Mouse (Mus musculus) layer of hippocampus, adult 2 months (tissue): Measurements from ENCODE around the gene Msl1. TPM values are rescaled to one million over a fixed set of nuclear protein-coding genes. Genes with fewer than 3 reads are reported as not detected.

ENCODE experiments used
- DNase-seq, 2 experiments: peaks; one replicate each; pipeline ENCODE4 v3.0.0; 2022; ENCODE audit warnings: low spot score in 2 of 2
- H3K27ac ChIP-seq: fragments of 200-600 bp; 2 replicates; pipeline ENCODE4 v1.8.1; 2022
- H3K4me3 ChIP-seq: fragments of 200-600 bp; 2 replicates; pipeline ENCODE4 v1.8.1; 2022; ENCODE audit warnings: mild to moderate bottlenecking
- CTCF ChIP-seq: fragments of 200-600 bp; conservative IDR thresholded peaks from 2 replicates; pipeline ENCODE4 v1.8.1; 2022; ENCODE audit warnings: antibody characterized with exemption, mild to moderate bottlenecking, moderate library complexity
- total RNA-seq, 2 experiments: library from RNA; stranded (reverse); gene quantifications; 2 replicates each; pipeline ENCODE4 v1.2.3; 2021

Gene Msl1
- total RNA-seq, 2 experiments from 2014 or later, result 168 to 178 TPM

DNA sequence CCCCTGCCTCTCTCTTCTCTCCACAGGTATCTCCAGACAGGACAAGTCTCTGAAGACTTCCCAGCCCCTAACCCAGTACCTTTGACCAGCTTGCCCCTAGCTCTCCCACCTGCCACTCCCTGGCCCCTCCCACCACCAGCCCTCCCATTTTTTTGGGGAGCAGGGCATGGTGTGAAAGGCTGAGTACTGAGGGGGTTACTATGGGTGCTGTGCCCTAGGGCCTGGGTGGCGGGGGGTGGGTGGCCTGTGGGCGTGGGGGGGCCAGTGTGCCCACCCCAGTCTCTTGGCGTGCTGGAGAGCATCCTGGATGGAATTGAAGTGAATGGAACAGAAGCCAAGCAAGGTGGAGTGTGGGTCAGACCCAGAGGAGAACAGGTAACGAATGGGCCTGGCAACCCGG is 42.1 kb upstream of the Msl1 start:
- TF ChIP-seq CTCF, result no peak
- peak overlapping the region; percentile 97 for H3K27ac ChIP-seq
- no peak overlapping the region for H3K4me3 ChIP-seq
- no peak for DNase-seq

- Histone ChIP-seq H3K27ac (peak overlapping the region; percentile 97), H3K4me3 (peak overlapping the region; percentile 29; the same call in 1 of the 2 replicates)
- peak in 1 of 2 experiments; percentile 30 for DNase-seq
- TF ChIP-seq CTCF, result no peak
These were observed 41.1 kb upstream of the Msl1 start for GRCm38 (mm10) chr11:98754151-98754620.

DNA sequence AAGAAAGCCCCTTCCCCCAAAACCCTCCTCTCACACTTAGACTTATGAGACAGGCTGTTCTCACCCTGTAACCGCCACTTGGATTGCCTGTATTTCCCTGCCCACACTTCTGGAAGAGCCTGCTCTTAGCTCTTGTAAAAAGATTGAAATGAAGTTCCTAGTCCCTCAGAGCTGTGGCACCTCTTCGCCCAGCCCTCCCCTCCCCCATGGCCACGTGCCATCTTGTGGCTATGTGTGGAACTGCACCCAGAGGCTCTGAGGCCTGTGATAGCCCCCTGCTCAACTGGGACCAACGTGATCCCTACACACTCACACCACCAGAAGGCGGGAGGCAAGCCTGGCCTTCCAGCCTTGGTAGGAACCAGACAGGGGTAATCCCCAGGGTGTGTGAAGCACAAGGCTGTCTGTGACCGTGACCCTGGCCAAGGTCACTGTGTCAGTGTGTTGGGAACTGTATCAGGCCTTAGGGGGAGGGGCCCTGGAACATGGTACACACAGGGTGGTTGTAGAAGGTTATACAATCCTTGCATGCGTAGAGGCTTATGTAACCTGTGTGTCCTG is 40.6 kb upstream of the Msl1 start:
- peak overlapping the region; percentile 29; the same call in 1 of the 2 replicates for H3K4me3 ChIP-seq
- H3K27ac ChIP-seq, result peak overlapping the region; percentile 97
- TF ChIP-seq CTCF, result peak; percentile 94
- DNase-seq, result peak in 1 of 2 experiments; percentile 79

- H3K27ac ChIP-seq, result peak overlapping the region; percentile 97; the same call in 1 of the 2 replicates
- H3K4me3 ChIP-seq, result no peak overlapping the region
- peak in 1 of 2 experiments; percentile 9 for DNase-seq
- TF ChIP-seq CTCF, result no peak
These were observed 39.5 kb upstream of the Msl1 start for GRCm38 (mm10) chr11:98755726-98756380.

- TF ChIP-seq CTCF, result no peak
- DNase-seq, result no peak
- no peak overlapping the region for H3K4me3 ChIP-seq
- H3K27ac ChIP-seq, result 0 out of 2 replicates have a peak overlapping the region, but pooled peaks have one; percentile 40
These were observed 38.6 kb upstream of the Msl1 start for GRCm38 (mm10) chr11:98756711-98757110.

DNA sequence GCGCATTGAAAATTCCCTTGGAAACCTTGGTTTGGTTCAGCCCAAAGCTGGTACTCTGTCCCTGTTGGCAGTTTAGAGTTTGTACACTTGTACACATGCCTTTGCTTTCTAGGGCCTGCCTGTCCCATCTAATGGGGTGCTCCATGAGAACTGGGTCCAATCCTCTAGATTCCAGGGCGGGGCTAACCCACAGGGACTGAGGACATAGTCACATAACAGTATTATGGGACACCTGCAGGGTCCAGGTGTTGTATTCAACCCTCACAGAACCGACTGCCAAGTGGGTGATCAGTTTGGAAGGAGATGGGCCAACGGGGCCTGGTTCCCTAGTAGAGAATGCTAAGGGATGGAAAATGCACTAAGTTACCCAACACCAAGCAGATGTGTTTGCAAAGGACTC is 33.4 kb upstream of the Msl1 start:
- TF ChIP-seq CTCF, result no peak
- Histone ChIP-seq H3K27ac (peak overlapping the region; percentile 55), H3K4me3 (no peak overlapping the region)
- no peak for DNase-seq

DNA sequence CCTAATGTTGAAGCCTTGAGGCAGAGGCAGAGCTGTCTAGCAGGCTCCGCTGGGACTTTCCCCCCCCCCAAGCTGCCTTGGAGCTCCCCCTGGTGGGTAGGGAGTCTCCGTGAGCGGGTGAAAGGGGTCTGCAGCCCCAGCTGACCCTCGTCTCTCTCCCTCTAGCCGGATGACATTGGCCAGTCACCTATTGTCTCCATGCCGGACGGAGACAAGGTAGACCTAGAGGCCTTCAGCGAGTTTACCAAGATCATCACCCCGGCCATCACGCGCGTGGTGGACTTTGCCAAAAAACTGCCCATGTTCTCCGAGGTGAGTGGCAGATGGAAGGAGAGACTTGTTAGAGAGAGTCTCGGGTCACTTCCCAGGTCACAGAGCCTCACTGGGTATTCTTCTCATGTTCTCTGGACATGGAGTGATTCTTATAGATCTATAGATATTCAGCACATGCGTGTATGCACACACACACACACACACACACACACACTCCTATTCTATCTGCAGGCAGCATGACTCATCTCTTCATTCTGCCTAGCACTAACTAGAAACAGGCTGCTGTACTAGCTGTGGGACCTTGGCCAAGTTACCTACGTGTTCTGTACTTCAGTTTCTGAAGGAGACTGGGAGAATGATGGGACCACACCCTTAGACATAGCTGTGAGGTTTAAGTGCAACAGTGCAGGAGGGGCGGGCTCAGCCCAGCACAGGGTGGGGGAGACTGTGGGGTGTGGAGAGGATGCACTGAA is 32.4 kb upstream of the Msl1 start:
- Histone ChIP-seq H3K27ac (peak overlapping the region; percentile 55; the same call in 1 of the 2 replicates), H3K4me3 (no peak overlapping the region)
- peak; percentile 76 for TF ChIP-seq CTCF
- peak in 1 of 2 experiments; percentile 53 for DNase-seq

GRCm38 (mm10) chr11:98763502-98763861 is 31.8 kb upstream of the Msl1 start:
- no peak for DNase-seq
- no peak overlapping the region for H3K4me3 ChIP-seq
- peak overlapping the region; percentile 55; the same call in 1 of the 2 replicates for H3K27ac ChIP-seq
- TF ChIP-seq CTCF, result no peak

- H3K27ac ChIP-seq, result peak overlapping the region; percentile 55; the same call in 1 of the 2 replicates
- TF ChIP-seq CTCF, result no peak
- DNase-seq, result peak in 1 of 2 experiments; percentile 10
- no peak overlapping the region for H3K4me3 ChIP-seq
These were observed 31.2 kb upstream of the Msl1 start for GRCm38 (mm10) chr11:98764091-98764490.

DNA sequence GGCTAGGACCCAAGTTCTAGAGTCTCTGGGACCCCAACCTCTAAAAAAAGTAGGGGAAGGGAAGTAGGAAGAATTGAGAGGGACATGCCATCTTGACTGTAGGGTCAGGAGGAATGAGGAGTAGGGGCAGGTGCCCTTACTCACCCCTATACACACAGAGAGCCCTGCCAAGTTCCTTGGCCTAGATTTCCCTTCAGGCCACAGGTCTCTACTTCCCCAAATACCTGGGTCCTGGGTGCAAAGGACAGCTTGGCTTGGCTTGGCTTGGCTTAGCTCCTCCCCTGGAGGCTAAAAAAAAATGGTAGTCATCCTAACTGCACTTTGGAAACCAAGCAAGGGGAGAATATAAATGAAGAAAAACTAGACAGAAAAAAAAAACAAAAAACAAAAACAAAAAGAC is 30.6 kb upstream of the Msl1 start:
- peak in 1 of 2 experiments; percentile 9 for DNase-seq
- Histone ChIP-seq H3K27ac (peak overlapping the region; percentile 74; the same call in 1 of the 2 replicates), H3K4me3 (no peak overlapping the region)
- no peak for TF ChIP-seq CTCF

DNA sequence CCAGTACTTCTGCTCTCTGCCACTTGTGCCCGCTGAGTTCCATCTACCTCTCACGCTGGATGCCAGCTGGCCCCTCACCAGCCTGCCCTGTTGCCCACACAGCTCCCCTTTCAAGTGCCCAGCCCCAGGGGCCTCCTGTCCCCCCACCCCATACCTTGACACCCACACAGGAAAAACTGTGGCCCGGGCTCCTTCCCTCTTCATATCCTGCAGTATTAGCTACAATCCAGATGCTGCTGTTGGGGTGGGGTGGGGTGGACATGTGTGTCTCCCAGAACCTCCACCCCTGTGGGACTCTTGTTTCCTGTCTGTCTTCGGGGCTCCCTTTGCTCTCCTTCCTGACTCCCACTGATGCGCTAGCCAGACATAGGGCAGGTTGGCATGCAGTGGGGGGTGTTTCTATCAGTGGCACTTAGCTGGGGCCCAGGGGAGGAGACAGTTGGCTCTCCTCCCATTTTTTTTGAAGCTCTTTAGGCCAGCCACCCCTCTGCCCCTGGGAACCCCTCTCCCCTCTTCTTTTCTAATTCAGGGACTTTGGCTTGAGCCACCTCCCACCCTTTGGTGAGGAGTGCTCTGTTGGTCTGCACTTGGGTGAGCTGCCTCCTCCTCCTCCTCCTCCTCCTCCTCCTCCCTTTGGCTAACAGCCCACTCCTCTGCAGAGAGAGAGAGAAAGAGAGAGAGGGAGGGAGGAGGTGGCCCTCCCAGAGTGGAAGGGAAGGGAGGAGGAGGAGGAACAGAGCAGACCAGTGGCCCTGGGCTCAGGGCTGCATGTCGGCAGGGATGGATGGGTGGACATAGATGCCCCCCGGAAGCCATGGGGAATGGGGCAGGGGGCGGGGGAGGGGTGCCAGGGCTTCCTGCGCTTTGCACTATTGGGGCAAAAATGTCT is 29.7 kb upstream of the Msl1 start:
- TF ChIP-seq CTCF, result no peak
- DNase-seq, result peak in 1 of 2 experiments; percentile 10
- Histone ChIP-seq H3K4me3 (no peak overlapping the region), H3K27ac (peak overlapping the region; percentile 74)

- Histone ChIP-seq H3K4me3 (no peak overlapping the region), H3K27ac (peak overlapping the region; percentile 73)
- TF ChIP-seq CTCF, result no peak
- no peak for DNase-seq
These were observed 29.0 kb upstream of the Msl1 start for GRCm38 (mm10) chr11:98766346-98766745.

GRCm38 (mm10) chr11:98766816-98767215 is 28.5 kb upstream of the Msl1 start:
- Histone ChIP-seq H3K4me3 (no peak overlapping the region), H3K27ac (peak overlapping the region; percentile 73; the same call in 1 of the 2 replicates)
- DNase-seq, result no peak
- no peak for TF ChIP-seq CTCF
